Mouse (Mus musculus) megakaryocyte, embryonic 14.5 days (primary cell): ENCODE data around the gene Arhgap15.

Source experiments
- FLI1 ChIP-seq: IDR thresholded peaks from 2 replicates; pipeline ENCODE4 v1.6.1; 2012; ENCODE audit warnings: low read length, inconsistent platforms, mixed read lengths
- GATA1 ChIP-seq: IDR thresholded peaks from 3 replicates; pipeline ENCODE4 v1.6.1; 2012; ENCODE audit warnings: mixed read lengths, low read length, inconsistent platforms, borderline replicate concordance

DNA sequence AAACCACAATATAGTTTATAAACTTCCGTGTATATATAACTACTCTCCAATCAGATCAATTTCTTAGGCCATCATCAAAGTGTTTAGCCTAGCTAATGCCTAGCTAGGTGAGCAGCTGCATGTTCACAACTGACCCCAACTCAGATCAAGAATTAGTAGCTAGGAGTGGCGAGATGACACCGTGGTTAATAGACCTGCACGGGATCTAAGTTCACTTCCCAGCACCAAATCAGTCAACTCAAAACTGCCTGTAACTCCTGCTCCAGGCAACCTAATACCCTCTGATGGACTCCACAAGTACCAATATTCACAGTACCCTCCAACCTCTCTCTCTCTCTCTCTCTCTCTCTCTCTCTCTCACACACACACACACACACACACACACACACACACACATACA is 570.9 kb downstream of the Arhgap15 start:
- TF ChIP-seq GATA1 (no peak), FLI1 (no peak)
